Mouse (Mus musculus) right cerebral cortex, postnatal 14 days (tissue): ENCODE data around the gene Pole2.

Experiments
- DNase-seq: peaks from one replicate; pipeline ENCODE4 v3.0.0; 2022

The Pole2 gene

DNA sequence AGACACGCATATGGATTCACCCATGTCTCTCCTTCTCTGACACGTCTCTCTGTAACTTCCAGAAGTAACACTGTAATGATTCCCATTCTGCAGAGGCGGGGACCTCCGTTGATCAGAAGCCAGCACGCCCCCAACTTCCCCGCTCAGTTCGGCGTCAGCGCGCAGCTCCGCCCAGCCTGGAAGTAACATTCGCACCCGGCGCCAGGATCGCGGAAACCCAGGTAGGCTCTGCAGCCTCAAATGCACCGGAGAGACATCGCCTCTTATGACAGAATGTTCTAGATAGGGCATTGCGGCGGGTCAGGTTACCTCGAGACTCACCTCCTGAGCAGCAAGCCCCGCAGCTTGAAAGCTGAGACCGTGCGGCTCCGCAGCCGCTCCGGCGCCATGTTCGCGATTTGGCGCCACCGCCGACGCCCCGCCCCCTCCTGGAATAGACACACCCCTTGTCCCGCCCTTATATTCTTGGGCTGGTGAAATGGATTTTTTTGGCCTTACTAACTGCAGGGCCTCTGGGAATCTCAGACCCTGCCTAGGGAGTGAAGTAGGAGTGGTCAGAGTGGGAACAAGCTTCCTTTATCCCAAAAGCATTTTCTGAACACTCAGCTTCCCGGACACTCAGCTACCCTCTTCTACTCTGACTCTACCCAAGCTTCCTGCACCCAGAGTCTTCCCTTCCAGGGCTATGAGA, at the start of gene Pole2:
Pole2 (minus strand) TSS at position 420 of the 691 bp plus-strand sequence.
- peak; percentile 83 for DNase-seq

GRCm38 (mm10) chr12:69268956-69269355, 41.0 kb upstream of the Pole2 start:
- DNase-seq = no peak

DNA sequence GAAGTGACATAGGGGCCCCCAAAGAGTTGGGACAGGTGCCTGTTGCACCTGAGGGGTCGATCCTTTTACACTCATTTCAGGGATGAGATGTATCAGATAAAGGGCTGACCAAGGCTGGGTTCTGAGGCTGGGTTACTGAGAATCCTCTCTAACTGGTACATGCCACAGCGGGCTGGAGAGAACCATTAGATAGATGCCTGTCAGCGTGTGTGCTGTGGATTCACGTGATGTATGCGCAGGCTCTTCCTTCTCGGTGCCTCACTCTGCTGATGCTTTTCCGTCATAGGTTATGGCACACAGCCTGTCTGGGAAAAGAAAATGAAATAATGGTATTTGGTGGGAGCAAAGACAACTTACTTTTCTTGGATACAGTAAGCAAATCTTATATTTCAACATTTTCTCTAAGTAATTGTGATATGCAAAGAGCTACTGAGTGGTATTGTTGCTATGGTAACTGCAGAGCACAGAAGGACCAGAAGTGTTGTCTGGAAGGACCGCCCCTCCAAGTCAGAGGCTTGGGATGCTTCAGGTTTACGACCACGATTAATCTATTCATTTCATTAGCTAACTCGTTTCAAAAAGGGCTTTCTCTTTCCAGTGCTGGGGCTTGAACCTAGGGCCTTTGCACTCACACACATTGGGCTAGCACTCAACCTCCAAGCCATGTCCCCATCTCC, 40.1 kb upstream of the Pole2 start:
- DNase-seq = no peak

DNA sequence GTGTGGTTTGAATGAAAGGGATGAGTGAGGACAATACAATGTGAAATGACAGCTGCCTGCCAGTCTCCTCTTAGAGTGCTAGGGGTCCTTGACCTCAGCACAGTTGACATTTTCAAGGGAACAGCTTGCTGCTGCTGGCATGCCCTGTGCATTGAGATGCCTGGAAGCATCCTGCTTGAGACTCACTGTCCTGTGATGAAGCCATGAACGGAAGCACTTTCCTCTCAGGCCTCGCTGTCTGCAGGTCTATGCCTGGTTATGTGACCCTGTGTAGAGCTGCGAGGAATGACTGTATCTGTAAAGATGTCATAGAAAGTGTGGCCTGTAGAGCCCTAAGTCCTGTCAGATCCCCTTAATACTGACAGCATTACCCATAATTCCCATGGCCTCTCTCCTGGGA, 37.0 kb upstream of the Pole2 start:
- DNase-seq = no peak

DNA sequence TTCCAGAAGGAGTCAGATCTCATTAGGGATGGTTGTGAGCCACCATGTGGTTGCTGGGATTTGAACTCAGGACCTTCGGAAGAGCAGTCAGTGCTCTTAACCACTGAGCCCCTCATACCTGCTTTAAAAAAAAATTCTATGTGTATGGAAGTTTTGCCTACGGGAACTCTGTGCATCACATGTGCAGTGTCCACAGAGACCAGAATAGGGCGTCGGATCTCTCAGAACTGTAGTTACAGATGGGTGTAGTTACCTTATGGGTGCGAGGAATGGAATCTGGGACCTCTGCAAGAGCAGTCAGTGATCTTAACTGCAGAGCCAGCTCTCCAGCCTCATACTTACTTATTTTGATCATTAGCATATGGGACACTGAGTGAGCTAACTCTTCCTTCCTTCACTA, 34.3 kb upstream of the Pole2 start:
- DNase-seq = no peak

- DNase-seq = no peak
These were observed 29.8 kb upstream of the Pole2 start for GRCm38 (mm10) chr12:69257836-69258235.

DNA sequence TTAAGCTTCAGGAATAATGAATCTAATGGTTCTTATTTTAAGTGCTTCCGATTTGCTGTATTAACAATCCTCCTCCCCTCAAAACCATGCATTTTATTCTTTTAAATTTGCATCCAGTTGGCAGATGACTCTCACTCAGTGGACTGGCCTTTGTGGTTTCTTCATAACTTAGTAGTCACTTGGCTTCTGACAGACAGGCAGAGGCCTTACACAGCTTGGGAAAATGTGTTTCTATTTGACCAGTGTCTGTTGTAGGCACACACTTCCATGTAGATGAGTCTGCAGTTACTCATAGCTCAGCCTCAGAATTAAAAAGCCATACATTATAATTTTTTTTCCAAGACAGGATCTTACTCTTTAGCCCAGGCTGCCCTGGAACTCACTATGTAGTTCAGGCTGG, 25.8 kb upstream of the Pole2 start:
- DNase-seq = no peak

- DNase-seq = no peak
These were observed 22.8 kb upstream of the Pole2 start for GRCm38 (mm10) chr12:69250756-69251155.

DNA sequence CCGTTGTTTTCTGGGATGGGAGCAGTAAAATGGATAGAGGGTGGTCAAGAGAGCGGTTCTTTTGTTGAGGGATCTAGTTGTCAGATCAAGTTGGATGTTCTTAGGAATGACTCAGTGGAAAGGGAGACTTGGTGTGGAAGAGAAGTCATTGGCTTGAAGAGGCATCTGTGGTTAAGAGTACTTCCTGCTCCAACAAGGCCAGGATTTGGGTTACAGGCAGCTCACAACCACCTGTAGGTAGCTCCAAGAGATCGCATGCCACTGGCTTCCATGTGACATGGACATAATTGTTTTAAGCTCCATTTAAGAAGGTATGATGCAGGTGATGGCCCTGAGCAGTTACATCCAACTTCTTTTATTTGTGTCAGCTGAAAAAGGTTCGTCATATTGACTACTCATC, 21.8 kb upstream of the Pole2 start:
- DNase-seq = no peak

GRCm38 (mm10) chr12:69241771-69242431, 13.9 kb upstream of the Pole2 start:
- peak; percentile 74 for DNase-seq

- no peak for DNase-seq
These were observed 13.4 kb upstream of the Pole2 start for GRCm38 (mm10) chr12:69241405-69241770.

- DNase-seq = no peak
These were observed 12.9 kb upstream of the Pole2 start, which contains the start of gene Klhdc1 for GRCm38 (mm10) chr12:69240876-69241275. Klhdc1 (plus strand) TSS chr12:69241176.

DNA sequence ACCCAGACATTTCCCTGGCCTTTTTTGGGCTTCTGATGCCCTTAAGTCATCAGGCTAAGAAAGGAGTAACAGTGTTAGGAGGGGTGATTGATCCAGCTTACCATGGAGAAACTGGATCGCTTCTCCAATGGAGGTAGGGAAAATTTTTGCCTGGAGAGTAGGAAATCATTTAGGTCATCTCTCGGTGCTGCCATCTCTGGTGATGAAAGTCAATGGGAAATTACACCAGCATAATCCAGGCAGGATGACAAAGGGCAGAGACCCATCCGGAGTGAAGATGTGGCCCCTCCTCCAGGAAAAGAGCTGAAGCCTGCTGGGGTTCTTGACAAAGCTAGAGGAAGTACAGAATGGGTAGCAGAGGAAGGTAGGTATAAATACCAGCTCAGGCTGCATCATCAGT, 10.3 kb upstream of the Pole2 start:
- DNase-seq = no peak

DNA sequence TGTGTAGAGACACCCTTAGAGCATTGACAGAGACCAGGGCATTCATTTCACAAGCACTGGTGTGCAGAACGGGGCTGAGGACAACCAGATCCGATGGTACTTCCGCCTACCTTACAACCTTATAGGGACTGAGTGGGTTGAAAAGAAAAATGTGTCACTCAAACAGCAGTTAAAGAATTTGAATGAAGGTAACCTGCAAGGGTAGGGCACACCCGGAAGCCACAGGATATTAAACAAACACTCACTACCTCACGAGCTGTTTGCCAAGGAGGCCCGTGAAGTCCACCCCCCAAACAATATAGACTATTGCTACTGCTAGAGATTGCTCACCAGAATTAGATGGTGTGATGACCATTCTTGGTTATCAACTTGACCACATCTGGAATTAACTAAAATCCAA, 7.8 kb upstream of the Pole2 start:
- DNase-seq = no peak

- no peak for DNase-seq
These were observed 1.3 kb upstream of the Pole2 start for GRCm38 (mm10) chr12:69229251-69229650.

- DNase-seq = no peak
These were observed 7.2 kb downstream of the Pole2 start for GRCm38 (mm10) chr12:69220613-69221277.

DNA sequence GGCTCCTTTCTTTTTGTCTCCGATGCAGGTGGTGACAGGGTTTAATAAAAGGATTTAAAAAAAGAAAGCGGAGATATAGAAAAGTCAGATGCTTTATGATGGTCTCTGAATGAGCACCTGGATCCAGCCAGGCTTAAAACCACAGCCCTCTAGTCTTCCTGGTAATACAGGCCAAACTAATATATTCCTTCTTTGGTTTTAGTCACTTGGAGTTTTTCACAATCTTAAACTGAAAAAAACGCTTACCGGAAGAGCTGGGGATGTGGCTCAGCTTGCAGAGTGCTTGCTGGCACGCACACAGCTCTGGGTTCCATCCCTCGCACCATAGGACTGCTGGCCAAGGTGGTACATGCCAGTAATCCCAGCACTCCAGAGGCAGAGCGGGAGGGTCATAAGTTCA, 11.4 kb downstream of the Pole2 start:
- DNase-seq = no peak

GRCm38 (mm10) chr12:69215000-69215785, 12.8 kb downstream of the Pole2 start:
- DNase-seq = peak; percentile 42

DNA sequence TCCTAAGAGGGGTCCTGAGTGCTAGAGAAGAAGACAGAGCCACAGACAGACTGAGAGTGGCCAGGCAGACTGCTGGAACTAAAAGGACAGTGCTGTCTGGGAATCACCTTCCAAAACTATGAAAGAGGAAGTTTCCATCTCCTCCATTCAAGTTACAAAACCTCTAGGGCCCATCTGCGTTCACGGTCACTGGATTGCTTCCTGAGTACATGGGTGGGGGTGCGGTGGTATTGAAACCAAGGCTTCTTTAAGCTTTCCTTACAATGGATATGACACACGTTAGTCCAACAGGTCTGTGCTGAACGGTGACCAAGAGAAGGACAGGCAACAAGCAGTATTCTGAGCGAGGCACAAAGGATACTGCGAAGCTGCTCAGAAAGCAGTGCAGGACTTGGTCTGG, 13.6 kb downstream of the Pole2 start:
- no peak for DNase-seq

GRCm38 (mm10) chr12:69213186-69213777, 14.7 kb downstream of the Pole2 start:
- DNase-seq = no peak

DNA sequence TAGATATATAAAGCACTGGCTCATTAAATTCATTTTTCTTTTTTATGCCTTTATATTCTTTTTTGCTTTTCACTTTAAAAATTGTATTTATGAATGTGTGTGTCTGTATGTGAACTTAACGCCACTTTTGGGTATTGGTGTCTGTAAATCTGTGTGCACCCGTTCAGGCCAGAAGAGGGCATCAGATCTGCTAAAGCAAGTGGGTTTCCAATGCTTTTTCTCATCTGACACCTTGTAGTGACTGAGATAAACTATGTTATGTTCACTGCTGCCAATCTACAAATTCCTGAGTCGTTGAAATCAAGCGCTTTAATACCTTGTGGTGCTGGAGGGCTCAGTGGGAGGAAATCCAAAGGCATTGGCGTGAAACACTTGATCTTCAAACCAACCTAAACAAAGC, 16.9 kb downstream of the Pole2 start:
- no peak for DNase-seq
